Mouse (Mus musculus) T-helper 2 cell (primary cell): Measurements from ENCODE around the gene Incenp.
"Not testable (repeated sequence)": the region's sequence is repeated elsewhere in the genome, so short reads cannot be mapped to it uniquely, and the experiment has no call there.

Experiments
- in situ Hi-C: fragments of 300-600 bp; cut with MboI, MseI; formaldehyde crosslinking; loops from one replicate; pipeline ENCODE4 v1.15.1; 2025; ENCODE audit warnings: high pct_unique_total_duplicates

The Incenp gene

DNA sequence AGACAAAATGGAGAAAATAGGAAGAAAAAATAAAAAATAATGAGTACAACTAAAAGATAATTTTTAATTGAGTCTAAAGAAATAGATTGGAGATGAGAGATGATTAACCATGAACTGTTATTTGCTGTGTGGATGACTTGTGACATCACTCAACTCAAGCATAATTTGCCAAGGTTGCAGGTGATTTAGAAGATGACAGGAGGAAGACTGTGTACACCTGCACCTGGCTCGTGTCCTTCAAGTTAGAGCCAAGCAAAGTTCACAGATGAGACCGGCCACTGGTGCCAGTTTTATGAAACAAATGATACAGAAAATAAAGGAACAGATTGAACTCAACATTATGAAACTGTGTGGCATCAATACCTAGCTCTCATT, 62.0 kb downstream of the Incenp start:
- in situ Hi-C loops: no loop called here

DNA sequence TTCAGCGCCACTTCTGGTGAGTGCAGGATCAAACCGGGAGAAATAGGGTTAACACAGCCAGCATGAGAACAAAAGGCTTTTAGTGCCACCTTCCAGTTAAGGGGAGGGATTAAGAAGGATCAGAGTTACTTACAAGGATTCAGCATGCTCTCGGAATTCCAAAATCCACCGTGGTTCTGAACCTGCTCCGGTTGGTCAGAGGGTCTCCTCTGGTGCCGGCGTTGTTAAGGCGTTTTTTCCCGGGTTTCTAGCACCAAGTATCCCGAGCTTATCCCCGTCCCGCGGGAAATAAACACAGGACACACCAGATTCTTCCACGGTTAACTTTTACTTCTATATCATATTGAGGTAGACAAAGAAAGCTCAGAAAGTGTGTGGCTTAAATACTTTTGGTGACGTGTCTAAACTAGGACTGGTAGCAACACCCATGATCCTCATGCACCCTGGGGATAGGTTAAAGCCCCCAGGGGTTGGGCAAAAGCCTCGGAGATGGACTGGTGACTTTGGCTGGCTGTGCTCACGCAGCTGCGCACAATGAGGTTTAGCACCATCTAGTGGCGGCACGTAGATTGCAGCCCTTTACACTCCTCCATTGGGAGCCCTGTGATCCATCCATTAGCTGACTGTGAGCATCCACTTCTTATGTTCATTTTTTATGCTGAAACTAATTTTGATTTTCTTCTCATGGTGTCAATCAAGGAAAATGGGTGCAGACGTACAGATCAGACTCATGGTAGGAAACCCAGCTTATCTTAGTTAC, 62.6 kb downstream of the Incenp start:
- in situ Hi-C loops: not testable (repeated sequence)
